Mouse (Mus musculus): ENCODE results near the gene Gm10662.
"Not testable (repeated sequence)": the region's sequence is repeated elsewhere in the genome, so short reads cannot be mapped to it uniquely, and the experiment has no call there.

Gene Gm10662

DNA sequence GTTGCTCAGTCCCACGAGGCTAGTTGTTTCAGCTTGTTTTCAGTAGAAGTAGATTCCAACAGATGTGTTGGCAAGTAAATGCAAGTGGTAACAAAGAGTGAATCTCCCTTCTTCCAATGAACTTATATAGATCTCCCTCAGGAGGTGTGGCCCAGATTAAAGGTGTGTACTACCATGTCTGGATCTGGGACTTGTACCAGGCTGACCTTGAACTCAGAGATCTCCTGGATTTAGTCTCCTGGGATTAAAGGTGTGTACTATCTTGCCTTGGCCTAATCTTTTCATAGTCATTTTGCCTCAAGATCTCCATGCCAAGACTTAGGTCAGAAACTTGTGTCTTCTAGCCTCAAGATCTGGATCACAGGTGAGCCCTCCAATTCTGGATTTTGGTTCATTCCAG, at the start of gene Gm10662:
Gene Gm10662 (minus strand): TSS at position 101 of the 400 bp plus-strand sequence.
- DNase-seq, result not testable (repeated sequence)

DNA sequence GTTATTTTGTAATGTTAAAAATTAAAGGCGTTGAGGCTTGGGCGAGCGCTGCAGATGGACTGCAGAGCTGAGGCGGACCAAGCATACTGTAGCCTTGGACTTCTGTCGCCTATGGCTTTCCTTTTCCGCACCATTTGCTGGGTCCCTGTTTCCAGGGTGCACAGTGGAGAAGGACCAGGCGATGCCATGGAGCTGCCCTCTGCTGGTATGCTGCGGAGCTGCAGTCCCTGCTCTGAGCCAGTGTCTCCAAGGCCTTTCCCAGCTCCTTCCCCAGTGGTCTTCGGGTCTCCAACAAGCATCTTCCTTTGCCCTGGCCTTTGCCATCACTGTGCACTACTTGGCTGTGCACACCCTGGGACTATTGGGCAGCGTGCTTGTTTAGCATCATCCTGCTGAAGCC, 19.2 kb upstream of the Gm10662 start:
- not testable (repeated sequence) for DNase-seq
